Mouse (Mus musculus): ENCODE measurements at regions not wholly inside any gene's neighbourhood (a gene's known extent, or its start where the extent isn't known, plus 50 kb on each side); places are given as distances from the start of the nearest gene placed in this dataset.

DNA sequence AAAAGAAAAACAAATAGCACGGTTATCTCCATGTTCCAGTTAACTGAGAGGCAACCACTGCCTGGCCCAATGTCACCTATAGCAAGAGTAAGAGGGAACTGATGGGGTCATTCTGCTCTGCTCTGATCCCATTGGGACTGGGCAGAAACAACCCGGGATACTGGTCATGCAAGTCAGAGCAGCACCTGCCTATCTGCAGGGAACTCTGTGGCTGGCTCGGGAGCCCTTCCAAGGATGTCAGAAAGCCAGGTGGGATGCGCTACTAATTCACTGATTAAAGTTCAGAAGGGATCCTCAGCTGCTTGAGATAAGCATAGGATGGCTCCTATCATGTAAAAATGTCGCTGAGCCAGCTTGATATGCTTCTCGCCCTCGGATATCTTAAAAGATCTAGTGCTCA, 117.2 kb downstream of the Lmo4 start:
- TF ChIP-seq CTCF (IDR thresholded peaks at IDR 0.05; ENCODE audit: low read depth, low read length) (no peak), EP300 (IDR thresholded peaks at IDR 0.05; ENCODE audit: insufficient read depth, low read depth, low read length) (no peak), POLR2A (IDR thresholded peaks at IDR 0.05; ENCODE audit: insufficient read depth, low read length) (no peak)
